Mouse (Mus musculus) kidney, adult 2 months (tissue): Measurements from ENCODE around the gene Cdrt4.

ENCODE experiments used
- CTCF ChIP-seq: fragments of 200-500 bp; conservative IDR thresholded peaks from 2 replicates; pipeline ENCODE4 v1.5.1; 2011; ENCODE audit warnings: low read depth, mild to moderate bottlenecking, control low read depth, low read length, moderate library complexity, mixed read lengths; ENCODE audit not compliant: insufficient read depth, insufficient read length
- POLR2A ChIP-seq: fragments of 200-500 bp; IDR thresholded peaks from one replicate; pipeline ENCODE4 v1.6.1; 2011; ENCODE audit warnings: low read depth, low read length, control low read depth

DNA sequence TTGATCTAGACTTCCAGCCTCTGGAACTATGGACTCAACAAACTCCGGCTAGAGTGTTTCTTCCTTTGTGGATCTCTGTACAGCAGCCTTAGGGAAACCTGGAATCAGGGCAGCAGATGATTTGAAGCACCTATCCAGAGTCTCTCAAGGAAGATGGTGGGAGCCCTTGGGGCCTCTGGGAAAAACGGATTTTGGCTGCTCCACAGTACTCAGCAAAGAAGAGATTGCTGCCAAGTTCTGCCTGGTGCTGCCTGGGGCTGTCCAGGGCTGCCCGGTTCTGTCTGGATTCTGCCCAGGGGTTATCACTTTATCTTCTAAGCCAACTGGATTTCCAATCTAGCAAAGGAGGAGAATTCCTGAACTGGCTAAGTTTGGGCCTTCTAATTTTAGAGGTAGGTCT lies 58.8 kb downstream of the Cdrt4 start:
- TF ChIP-seq CTCF (no peak), POLR2A (no peak)
